Comparison of ENCODE assay signal across 8 mouse cellular contexts in genomic region chr8:104642324-104642654, GRCm38 (mm10). TPM values are rescaled to one million over a fixed set of nuclear protein-coding genes. Genes with fewer than 3 reads are reported as not detected.
DNase-seq lines count a peak whose midpoint lies in the region; ATAC-seq and TF ChIP-seq lines count a peak whose summit lies in the region.

No protein-coding gene starts in this region.

- H3K4me2 ChIP-seq in kidney, postnatal 0 days (ENCODE audit: low read length) = peak overlapping the region; percentile 89
- H3K4me2 ChIP-seq in embryonic facial prominence, embryonic 12.5 days (replicated peaks) = peak overlapping the region; percentile 90
- peak overlapping the region; percentile 86 for H3K4me2 ChIP-seq in intestine, embryonic 15.5 days (replicated peaks)
- H3K4me2 ChIP-seq in myocyte (ENCODE audit: low read depth) = peak overlapping the region; percentile 98

- DNase-seq in kidney, postnatal 0 days (ENCODE audit: low spot score) = no peak
- no peak for DNase-seq in kidney, postnatal 36 days
- no peak for DNase-seq in thymus, postnatal 4 days
- DNase-seq in cerebellum, adult 9-10 months = no peak
- DNase-seq in ovary, postnatal 10 days (ENCODE audit: low spot score) = no peak

- 62% methylated on average over 6 of the region's 6 CpGs for WGBS in kidney, postnatal 0 days
- WGBS in embryonic facial prominence, embryonic 12.5 days = 67% methylated on average over 6 of the region's 6 CpGs
- WGBS in intestine, embryonic 15.5 days = 76% methylated on average over 6 of the region's 6 CpGs

- H3K9me3 ChIP-seq in kidney, postnatal 0 days (replicated peaks; ENCODE audit: low read length) = no peaks in the 10 kb centered on the region
- no peaks in the 10 kb centered on the region for H3K9me3 ChIP-seq in embryonic facial prominence, embryonic 12.5 days
- no peaks in the 10 kb centered on the region for H3K9me3 ChIP-seq in intestine, embryonic 15.5 days

- peaks cover 13% of the 10 kb centered on the region for H3K4me1 ChIP-seq in kidney, postnatal 0 days (replicated peaks; ENCODE audit: insufficient read depth, low read length)
- peaks cover 10% of the 10 kb centered on the region for H3K4me1 ChIP-seq in embryonic facial prominence, embryonic 12.5 days
- H3K4me1 ChIP-seq in intestine, embryonic 15.5 days (replicated peaks) = peaks cover 15% of the 10 kb centered on the region

- no peak for TF ChIP-seq POLR2A in myocyte (IDR thresholded peaks at IDR 0.05; ENCODE audit: insufficient read length, low read depth)

- no peak for TF ChIP-seq CTCF in kidney, postnatal 0 days (IDR thresholded peaks at IDR 0.05; ENCODE audit: low read depth)

- H3K4me3 ChIP-seq in kidney, postnatal 0 days (replicated peaks; ENCODE audit: low read depth, low read length) = peak overlapping the region; percentile 77
- peak overlapping the region; percentile 83 for H3K4me3 ChIP-seq in embryonic facial prominence, embryonic 12.5 days
- peak overlapping the region; percentile 86 for H3K4me3 ChIP-seq in intestine, embryonic 15.5 days (replicated peaks)
- H3K4me3 ChIP-seq in myocyte = peak overlapping the region; percentile 98

- H3ac ChIP-seq in myocyte (ENCODE audit: control insufficient read depth, insufficient read length) = peak overlapping the region; percentile 51

- 0 out of 2 replicates have a peak, but pooled peaks cover 13% of the 10 kb centered on the region for H3K36me3 ChIP-seq in kidney, postnatal 0 days (ENCODE audit: insufficient read depth, low read length)
- 0 out of 2 replicates have a peak, but pooled peaks cover 9% of the 10 kb centered on the region for H3K36me3 ChIP-seq in embryonic facial prominence, embryonic 12.5 days
- H3K36me3 ChIP-seq in intestine, embryonic 15.5 days = no peaks in the 10 kb centered on the region
- peaks cover 4% of the 10 kb centered on the region for H3K36me3 ChIP-seq in myocyte (ENCODE audit: control insufficient read depth, insufficient read depth)

- peak; percentile 25; the same call in 1 of the 2 replicates for ATAC-seq in kidney, postnatal 0 days (replicated peaks; ENCODE audit: low FRiP score, low read depth)
- ATAC-seq in embryonic facial prominence, embryonic 12.5 days (ENCODE audit: insufficient number of reproducible peaks, insufficient read depth, low FRiP score, low TSS enrichment) = no peak
- ATAC-seq in intestine, embryonic 15.5 days = peak; percentile 23

- peak overlapping the region; percentile 79 for H3K9ac ChIP-seq in kidney, postnatal 0 days (ENCODE audit: low read depth, low read length)
- H3K9ac ChIP-seq in embryonic facial prominence, embryonic 12.5 days = peak overlapping the region; percentile 89
- H3K9ac ChIP-seq in intestine, embryonic 15.5 days = peak overlapping the region; percentile 82

- no peaks in the 10 kb centered on the region for H3K27me3 ChIP-seq in kidney, postnatal 0 days (ENCODE audit: insufficient read depth, low read length)
- H3K27me3 ChIP-seq in embryonic facial prominence, embryonic 12.5 days = no peaks in the 10 kb centered on the region
- H3K27me3 ChIP-seq in intestine, embryonic 15.5 days (replicated peaks) = no peaks in the 10 kb centered on the region
- H3K27me3 ChIP-seq in myocyte (ENCODE audit: control insufficient read depth, insufficient read depth, insufficient read length) = no peaks in the 10 kb centered on the region

- H3K27ac ChIP-seq in kidney, postnatal 0 days = peak overlapping the region; percentile 70; the same call in 1 of the 2 replicates
- no peak overlapping the region for H3K27ac ChIP-seq in embryonic facial prominence, embryonic 12.5 days
- H3K27ac ChIP-seq in intestine, embryonic 15.5 days = peak overlapping the region; percentile 72

- H3K79me2 ChIP-seq in myocyte (ENCODE audit: control insufficient read depth, insufficient read depth) = peaks cover 13% of the 10 kb centered on the region

TF ChIP-seq in myocyte, 11 proteins besides CTCF, POLR2A, EP300 and RAD21:
- TF ChIP-seq CEBPB (IDR thresholded peaks at IDR 0.05; ENCODE audit: insufficient read depth, poor library complexity, severe bottlenecking) = no peak
- no peak for TF ChIP-seq SRF (IDR thresholded peaks at IDR 0.05; ENCODE audit: control insufficient read depth, insufficient read length, low read depth)
- no peak for TF ChIP-seq USF1 (IDR thresholded peaks at IDR 0.05; ENCODE audit: low read depth)
- no peak for TF ChIP-seq E2F4 (IDR thresholded peaks at IDR 0.05; ENCODE audit: insufficient read depth)
- TF ChIP-seq TCF3 (IDR thresholded peaks at IDR 0.05; ENCODE audit: insufficient read length, low read depth) = no peak
- TF ChIP-seq MAX (IDR thresholded peaks at IDR 0.05; ENCODE audit: low read depth) = no peak
- no peak for TF ChIP-seq MYOD1 (IDR thresholded peaks at IDR 0.05; ENCODE audit: control insufficient read depth in 1 of 3, insufficient read length in 2 of 3, low read depth in 2 of 3)
- TF ChIP-seq MYOG (IDR thresholded peaks at IDR 0.05; ENCODE audit: control insufficient read depth in 1 of 3, insufficient read depth in 1 of 3, insufficient read length in 2 of 3, low read depth in 2 of 3) = no peak
- TF ChIP-seq POLR2AphosphoS2 (IDR thresholded peaks at IDR 0.05; ENCODE audit: insufficient read length, low read depth) = no peak
- TF ChIP-seq TCF12 (IDR thresholded peaks at IDR 0.05; ENCODE audit: insufficient read depth, poor library complexity, severe bottlenecking) = no peak
- TF ChIP-seq REST (IDR thresholded peaks at IDR 0.05; ENCODE audit: insufficient read depth, insufficient read length) = no peak

RNA-seq across cellular contexts. Expression of gene Ciao2b, which starts 0.5 kb away (rescaled TPM):
- polyA plus RNA-seq in kidney, postnatal 0 days (2015; fragmentation: Nextera tagmentation; extraction: Ambion mirVana) = 92.7 and 93.0 TPM in 2 replicates
- 83.7 and 87.9 TPM in 2 replicates for polyA plus RNA-seq in embryonic facial prominence, embryonic 12.5 days (2016; fragmentation: Nextera tagmentation; extraction: Ambion mirVana)
- 93.2 and 101 TPM in 2 replicates for polyA plus RNA-seq in intestine, embryonic 15.5 days (2015; fragmentation: Nextera tagmentation; extraction: Ambion mirVana)
- polyA plus RNA-seq in myocyte (2012; fragmentation: generic; extraction: Trizol) = 217 TPM

RNA-seq across cellular contexts. Expression of gene Rrad, which starts 11.2 kb away (rescaled TPM):
- 13.5 and 15.7 TPM in 2 replicates for polyA plus RNA-seq in kidney, postnatal 0 days (2015; fragmentation: Nextera tagmentation; extraction: Ambion mirVana)
- polyA plus RNA-seq in embryonic facial prominence, embryonic 12.5 days (2016; fragmentation: Nextera tagmentation; extraction: Ambion mirVana) = 3.5 and 5.1 TPM in 2 replicates
- 4.6 and 4.8 TPM in 2 replicates for polyA plus RNA-seq in intestine, embryonic 15.5 days (2015; fragmentation: Nextera tagmentation; extraction: Ambion mirVana)
- 17.9 TPM for polyA plus RNA-seq in myocyte (2012; fragmentation: generic; extraction: Trizol)

RNA-seq across cellular contexts. Expression of gene Cdh16, which starts 18.1 kb away (rescaled TPM):
- 439 and 476 TPM in 2 replicates for polyA plus RNA-seq in kidney, postnatal 0 days (2015; fragmentation: Nextera tagmentation; extraction: Ambion mirVana)
- not detected in 2 replicates for polyA plus RNA-seq in embryonic facial prominence, embryonic 12.5 days (2016; fragmentation: Nextera tagmentation; extraction: Ambion mirVana)
- polyA plus RNA-seq in intestine, embryonic 15.5 days (2015; fragmentation: Nextera tagmentation; extraction: Ambion mirVana) = 0.56 and 0.79 TPM in 2 replicates
- 0.29 TPM for polyA plus RNA-seq in myocyte (2012; fragmentation: generic; extraction: Trizol)

RNA-seq across cellular contexts. Expression of gene Pdp2, which starts 51.0 kb away (rescaled TPM):
- 12.6 and 14.5 TPM in 2 replicates for polyA plus RNA-seq in kidney, postnatal 0 days (2015; fragmentation: Nextera tagmentation; extraction: Ambion mirVana)
- polyA plus RNA-seq in embryonic facial prominence, embryonic 12.5 days (2016; fragmentation: Nextera tagmentation; extraction: Ambion mirVana) = 13.2 and 13.7 TPM in 2 replicates
- polyA plus RNA-seq in intestine, embryonic 15.5 days (2015; fragmentation: Nextera tagmentation; extraction: Ambion mirVana) = 16.1 and 17.0 TPM in 2 replicates
- polyA plus RNA-seq in myocyte (2012; fragmentation: generic; extraction: Trizol) = 2.3 TPM

Comparison
In these comparisons a context has a peak if more than half of its experiments do, and no peak if none do; other contexts are left out.
1. RNA of gene Cdh16, which starts 18.1 kb away (polyA plus RNA-seq): 439 to 476 TPM in kidney, postnatal 0 days; 0.56 to 0.79 TPM in intestine, embryonic 15.5 days, 0.29 TPM in myocyte (single experiment) and not detected in embryonic facial prominence, embryonic 12.5 days; every median in the first group is over 100 times any median in the second.
2. Peak in every context shown above with its lines, with median percentiles within 50 percentile points of each other: H3K4me2 ChIP-seq, H3K4me3 ChIP-seq and H3K9ac ChIP-seq.